Mouse (Mus musculus) layer of hippocampus, adult 9-11 months (tissue): ENCODE results near the gene Olfr170.
"Not testable (repeated sequence)": the region's sequence is repeated elsewhere in the genome, so short reads cannot be mapped to it uniquely, and the experiment has no call there.

Experiments used
- DNase-seq: peaks from one replicate; pipeline ENCODE4 v3.0.0; 2022

The Olfr170 gene

DNA sequence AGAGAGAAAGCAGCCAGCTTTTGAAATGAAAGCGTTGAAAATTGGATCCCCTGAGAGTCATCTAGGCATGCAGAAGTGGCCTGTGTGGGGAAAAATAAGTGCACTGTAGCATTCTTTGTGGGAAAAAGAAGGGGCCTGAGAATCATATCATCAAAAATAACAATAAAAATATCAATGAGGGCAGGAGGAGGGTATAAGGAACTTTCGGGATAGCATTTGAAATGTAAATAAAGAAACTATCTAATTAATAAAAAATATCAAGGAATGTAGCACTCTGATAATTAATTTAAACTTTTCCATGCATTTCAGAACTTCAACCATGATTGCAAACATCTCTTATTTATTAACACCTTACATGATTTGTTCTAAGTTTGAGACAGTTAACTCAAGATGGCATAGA lies at the start of gene Olfr170:
Gene Olfr170, minus strand, starts transcription at position 101 of the 400 bp plus-strand sequence.
- DNase-seq, result not testable (repeated sequence)

GRCm38 (mm10) chr16:19629816-19630215 lies 18.1 kb upstream of the Olfr170 start, which contains the start of gene Olfr171:
TSS of gene Olfr171 (minus strand) at chr16:19629916.
- no peak for DNase-seq

GRCm38 (mm10) chr16:19603166-19603565 lies 8.5 kb downstream of the Olfr170 start:
- no peak for DNase-seq

DNA sequence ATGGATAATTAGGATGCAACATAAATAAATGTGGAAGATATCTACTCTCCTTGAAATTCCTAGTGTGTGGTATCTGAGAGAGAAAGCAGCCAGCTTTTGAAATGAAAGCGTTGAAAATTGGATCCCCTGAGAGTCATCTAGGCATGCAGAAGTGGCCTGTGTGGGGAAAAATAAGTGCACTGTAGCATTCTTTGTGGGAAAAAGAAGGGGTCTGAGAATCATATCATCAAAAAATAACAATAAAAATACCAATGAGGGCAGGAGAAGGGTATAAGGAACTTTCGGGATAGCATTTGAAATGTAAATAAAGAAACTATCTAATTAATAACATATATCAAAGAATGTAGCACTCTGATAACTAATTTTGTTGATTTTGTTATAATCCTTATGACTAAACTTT lies 40.0 kb downstream of the Olfr170 start, which contains the start of gene Olfr169:
Gene Olfr169, minus strand, starts transcription at position 101 of the 400 bp plus-strand sequence.
- not testable (repeated sequence) for DNase-seq
